Mouse (Mus musculus) lung, embryonic 16.5 days (tissue): ENCODE data around the gene Bri3. TPM values are rescaled to one million over a fixed set of nuclear protein-coding genes. Genes with fewer than 3 reads are reported as not detected.

Source experiments
- ATAC-seq: fragments of 200-750 bp; cut with Nextera tagmentation; 2 replicates; pipeline ENCODE4 v1.8.0; 2017; ENCODE audit warnings: low read depth, mild to moderate bottlenecking, moderate library complexity
- H3K27ac ChIP-seq: fragments of 300-500 bp; sonication (generic); 2 replicates; pipeline ENCODE4 v1.5.1; 2014; ENCODE audit warnings: mild to moderate bottlenecking, control low read depth, low read length
- H3K27me3 ChIP-seq: fragments of 300-500 bp; sonication (generic); 2 replicates; pipeline ENCODE4 v1.6.1; 2014; ENCODE audit warnings: low read depth, low read length, mixed read lengths; ENCODE audit not compliant: control insufficient read depth, insufficient read depth
- H3K36me3 ChIP-seq: fragments of 300-500 bp; sonication (generic); 2 replicates; pipeline ENCODE4 v1.6.1; 2014; ENCODE audit warnings: low read length; ENCODE audit not compliant: control insufficient read depth, insufficient read depth
- H3K4me1 ChIP-seq: fragments of 300-500 bp; sonication (generic); replicated peaks from 2 replicates; pipeline ENCODE4 v1.6.1; 2014; ENCODE audit warnings: low read length, mixed read lengths; ENCODE audit not compliant: control insufficient read depth, insufficient read depth
- H3K4me2 ChIP-seq: fragments of 300-500 bp; sonication (generic); 2 replicates; pipeline ENCODE4 v1.6.1; 2014; ENCODE audit warnings: low read depth, low read length, control low read depth
- H3K4me3 ChIP-seq: fragments of 300-500 bp; sonication (generic); 2 replicates; pipeline ENCODE4 v1.5.1; 2014; ENCODE audit warnings: mild to moderate bottlenecking, low read length, control low read depth
- H3K9ac ChIP-seq: fragments of 300-500 bp; sonication (generic); 2 replicates; pipeline ENCODE4 v1.6.1; 2014; ENCODE audit warnings: low read length, control low read depth
- H3K9me3 ChIP-seq: fragments of 300-500 bp; sonication (generic); 2 replicates; pipeline ENCODE4 v1.6.1; 2016; ENCODE audit warnings: low read length; ENCODE audit not compliant: control insufficient read depth
- WGBS: fragments of 180-500 bp; shearing (Covaris S2); extraction: QIAGEN DNeasy Blood & Tissue Kit; methylation state at CpG from one replicate; pipeline ENCODE4 v1.1.7; 2014; 5-methylcytosine and 5-hydroxymethylcytosine counted together
- polyA plus RNA-seq: library from polyadenylated mRNA; unstranded; fragments of >200 nt; fragmentation: Nextera tagmentation; extraction: Ambion mirVana; gene quantifications from 2 replicates; pipeline ENCODE4 v1.2.1, GENCODE M21; 2015

The Bri3 gene
- polyA plus RNA-seq, 1 experiment from 2014 or later, result 114 TPM

DNA sequence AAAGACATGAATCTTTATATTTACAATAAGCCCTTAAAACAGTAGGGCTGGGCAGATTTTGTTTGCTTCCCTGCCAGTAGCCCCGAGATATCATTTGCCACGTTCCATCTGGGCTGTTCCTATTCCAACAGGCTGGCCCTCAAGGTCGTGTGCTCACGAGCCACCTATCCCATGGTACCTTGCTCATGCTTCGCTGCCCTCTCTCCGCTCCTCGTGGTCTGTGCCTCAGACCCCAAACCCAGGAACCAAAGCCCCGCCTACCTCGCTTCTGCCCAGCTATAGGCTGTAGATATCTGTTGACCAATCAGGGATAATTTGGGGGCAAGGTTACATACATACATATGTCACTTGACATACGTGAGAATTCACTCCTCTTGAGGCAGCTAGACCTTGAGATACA is 3.1 kb downstream of the Bri3 start:
- peak overlapping the region; percentile 84 for H3K27ac ChIP-seq
- peaks cover 13% of the 10 kb centered on the region for H3K4me1 ChIP-seq
- peaks cover 3% of the 10 kb centered on the region; the same call in 1 of the 2 replicates for H3K9me3 ChIP-seq
- no peaks in the 10 kb centered on the region for H3K27me3 ChIP-seq
- ATAC-seq, result 0 out of 2 replicates have a peak, but pooled peaks have one; percentile 18
- H3K4me3 ChIP-seq, result no peak overlapping the region
- no peak overlapping the region for H3K9ac ChIP-seq
- H3K4me2 ChIP-seq, result 0 out of 2 replicates have a peak overlapping the region, but pooled peaks have one; percentile 5
- no peaks in the 10 kb centered on the region for H3K36me3 ChIP-seq
- 52% methylated on average over 10 of the region's 10 CpGs for WGBS

DNA sequence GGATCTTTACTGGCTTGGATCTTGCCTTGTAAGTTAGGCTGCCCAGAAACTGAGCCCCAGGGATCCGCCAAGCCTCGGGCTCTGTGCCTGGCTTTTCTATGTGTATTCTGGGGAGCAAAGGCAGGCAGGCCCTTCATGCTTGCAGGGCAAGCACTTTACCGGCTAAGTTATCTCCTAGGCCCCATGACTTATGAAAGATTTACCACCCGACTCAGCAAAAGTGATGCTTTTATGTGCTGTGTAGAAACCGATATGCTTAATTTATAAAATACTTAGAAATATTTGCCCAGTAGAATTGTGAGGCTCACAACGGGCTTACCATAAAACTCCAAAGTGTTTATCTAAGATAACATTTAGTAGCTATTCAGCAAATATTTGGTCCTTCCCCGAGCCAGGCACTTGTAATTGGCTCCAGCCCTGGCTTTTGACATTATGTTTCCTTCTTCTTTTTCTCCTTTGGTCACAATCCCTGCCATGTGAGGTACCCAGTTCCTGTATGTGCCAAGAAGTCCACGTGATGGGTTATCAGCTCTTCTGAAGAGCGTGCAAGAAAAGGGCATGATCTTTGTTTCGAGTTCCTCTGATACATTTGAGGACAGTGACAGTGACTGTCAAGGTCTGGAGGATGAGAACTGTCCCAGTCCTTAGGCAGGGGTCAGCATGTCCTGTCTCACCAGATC is 3.8 kb downstream of the Bri3 start:
- peaks cover 3% of the 10 kb centered on the region; the same call in 1 of the 2 replicates for H3K9me3 ChIP-seq
- no peak overlapping the region for H3K9ac ChIP-seq
- H3K4me2 ChIP-seq, result no peak overlapping the region
- no peaks in the 10 kb centered on the region for H3K36me3 ChIP-seq
- peak; percentile 75 for ATAC-seq
- H3K4me1 ChIP-seq, result peaks cover 13% of the 10 kb centered on the region
- H3K27ac ChIP-seq, result peak overlapping the region; percentile 84
- H3K4me3 ChIP-seq, result no peak overlapping the region
- no peaks in the 10 kb centered on the region for H3K27me3 ChIP-seq
- WGBS, result 37% methylated on average over 10 of the region's 10 CpGs

DNA sequence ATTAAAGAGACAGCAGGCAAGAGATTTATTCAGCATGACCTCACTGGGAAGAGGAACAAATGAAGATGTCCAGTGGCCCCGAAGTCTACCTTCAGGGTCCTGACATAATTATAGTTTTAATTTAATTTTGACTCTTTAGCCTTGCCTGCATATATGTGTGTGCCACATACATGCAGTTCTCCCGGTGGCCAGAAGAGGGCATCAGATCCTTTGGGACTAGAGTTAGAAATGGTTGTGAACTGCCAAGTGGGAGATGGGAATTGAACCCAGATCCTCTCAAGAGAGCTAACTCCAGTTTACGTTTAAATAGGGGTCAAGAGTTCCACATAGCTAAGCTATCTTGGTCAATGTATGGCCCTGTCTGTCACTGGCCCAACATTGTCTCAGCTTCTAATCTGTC is 5.6 kb downstream of the Bri3 start:
- Histone ChIP-seq H3K4me2 (no peak overlapping the region), H3K9me3 (peaks cover 3% of the 10 kb centered on the region; the same call in 1 of the 2 replicates), H3K27me3 (no peaks in the 10 kb centered on the region), H3K27ac (no peak overlapping the region), H3K4me3 (no peak overlapping the region), H3K9ac (no peak overlapping the region), H3K4me1 (peaks cover 20% of the 10 kb centered on the region), H3K36me3 (no peaks in the 10 kb centered on the region)
- no peak for ATAC-seq
- WGBS, result 76% methylated on average over 3 of the region's 3 CpGs

DNA sequence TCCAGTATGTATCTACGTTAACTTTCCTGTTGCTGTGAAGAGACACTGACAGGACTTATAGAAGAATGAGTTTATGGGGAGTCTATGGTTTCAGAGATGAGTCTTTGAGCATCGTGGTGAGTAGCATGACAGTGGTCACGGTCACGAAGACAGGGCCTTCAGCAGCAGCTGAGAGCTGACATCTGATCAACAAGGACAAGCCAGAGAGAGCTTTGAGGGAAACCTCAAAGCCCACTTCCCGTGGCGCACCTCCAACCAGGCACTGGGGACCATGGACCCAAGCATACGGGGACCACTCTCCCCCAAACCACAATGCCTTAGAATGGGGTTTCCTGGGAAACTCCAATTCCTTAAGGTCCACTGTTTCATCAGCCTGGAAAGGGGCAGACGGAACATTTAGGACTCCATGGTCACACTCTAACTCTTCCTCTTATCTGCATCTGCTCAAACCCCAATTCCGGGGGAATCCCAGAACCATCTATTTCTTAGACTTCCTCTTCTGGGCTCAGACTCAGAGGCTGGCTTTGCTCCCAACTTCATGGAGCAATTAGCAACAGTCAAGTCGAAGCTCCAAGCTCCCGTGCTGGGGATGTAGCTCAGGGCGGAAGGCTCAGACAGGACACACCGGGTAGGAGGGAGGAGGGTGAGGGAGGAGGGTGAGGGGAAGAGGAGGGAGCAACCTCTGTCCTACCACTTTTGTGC is 7.8 kb downstream of the Bri3 start:
- 84% methylated on average over 13 of the region's 13 CpGs for WGBS
- Histone ChIP-seq H3K27me3 (no peaks in the 10 kb centered on the region), H3K4me2 (no peak overlapping the region), H3K4me1 (peaks cover 18% of the 10 kb centered on the region), H3K9ac (no peak overlapping the region), H3K4me3 (no peak overlapping the region), H3K9me3 (peaks cover 3% of the 10 kb centered on the region; the same call in 1 of the 2 replicates), H3K27ac (no peak overlapping the region), H3K36me3 (no peaks in the 10 kb centered on the region)
- no peak for ATAC-seq

- H3K36me3 ChIP-seq, result no peaks in the 10 kb centered on the region
- H3K4me1 ChIP-seq, result peaks cover 23% of the 10 kb centered on the region
- no peak overlapping the region for H3K27ac ChIP-seq
- no peak overlapping the region for H3K4me3 ChIP-seq
- H3K9ac ChIP-seq, result no peak overlapping the region
- H3K4me2 ChIP-seq, result no peak overlapping the region
- H3K27me3 ChIP-seq, result no peaks in the 10 kb centered on the region
- peaks cover 3% of the 10 kb centered on the region; the same call in 1 of the 2 replicates for H3K9me3 ChIP-seq
- WGBS, result 79% methylated on average over 4 of the region's 4 CpGs
- ATAC-seq, result no peak
Measured at GRCm38 (mm10) chr5:144253212-144253611, 9.0 kb downstream of the Bri3 start.

DNA sequence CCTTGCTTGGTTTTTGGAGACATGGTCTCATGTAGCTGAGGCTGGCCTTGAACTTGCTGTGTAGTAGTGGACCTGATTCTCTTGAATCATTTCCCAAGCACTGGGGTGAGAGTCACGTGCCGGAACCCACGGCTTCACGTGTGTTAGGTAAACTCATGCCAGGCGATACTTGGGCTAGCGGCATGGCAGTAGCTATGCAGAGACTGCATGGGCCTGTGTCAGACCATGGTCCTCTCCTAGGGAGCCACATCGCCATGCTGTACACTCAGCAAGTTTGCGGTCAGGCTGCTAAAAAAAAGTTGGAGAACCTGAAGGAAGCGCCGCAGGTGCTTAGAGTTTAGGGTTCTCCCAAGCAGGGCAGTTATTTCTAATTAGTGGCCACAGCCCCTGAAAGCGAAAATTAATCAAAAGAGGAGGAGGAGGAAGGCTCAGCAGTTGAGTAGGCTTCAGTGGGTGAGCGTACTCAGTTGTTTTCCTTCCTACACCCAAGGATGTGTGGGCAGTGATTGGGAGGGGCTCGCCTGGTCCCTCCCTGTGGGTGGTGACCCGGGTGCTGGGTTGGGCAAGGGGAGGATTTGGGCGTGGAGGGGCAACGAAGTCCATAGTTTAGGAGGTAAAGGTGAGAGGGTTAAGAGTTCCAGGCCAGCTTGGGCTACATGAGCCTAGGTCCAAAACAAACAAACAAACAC is 10.0 kb downstream of the Bri3 start:
- H3K27ac ChIP-seq, result peak overlapping the region; percentile 70
- H3K36me3 ChIP-seq, result no peaks in the 10 kb centered on the region
- peak overlapping the region; percentile 98 for H3K4me3 ChIP-seq
- 46% methylated on average over 16 of the region's 16 CpGs for WGBS
- peak overlapping the region; percentile 69 for H3K4me2 ChIP-seq
- peaks cover 3% of the 10 kb centered on the region; the same call in 1 of the 2 replicates for H3K9me3 ChIP-seq
- peaks cover 34% of the 10 kb centered on the region for H3K4me1 ChIP-seq
- peak overlapping the region; percentile 98 for H3K9ac ChIP-seq
- ATAC-seq, result peak; percentile 63
- no peaks in the 10 kb centered on the region for H3K27me3 ChIP-seq

DNA sequence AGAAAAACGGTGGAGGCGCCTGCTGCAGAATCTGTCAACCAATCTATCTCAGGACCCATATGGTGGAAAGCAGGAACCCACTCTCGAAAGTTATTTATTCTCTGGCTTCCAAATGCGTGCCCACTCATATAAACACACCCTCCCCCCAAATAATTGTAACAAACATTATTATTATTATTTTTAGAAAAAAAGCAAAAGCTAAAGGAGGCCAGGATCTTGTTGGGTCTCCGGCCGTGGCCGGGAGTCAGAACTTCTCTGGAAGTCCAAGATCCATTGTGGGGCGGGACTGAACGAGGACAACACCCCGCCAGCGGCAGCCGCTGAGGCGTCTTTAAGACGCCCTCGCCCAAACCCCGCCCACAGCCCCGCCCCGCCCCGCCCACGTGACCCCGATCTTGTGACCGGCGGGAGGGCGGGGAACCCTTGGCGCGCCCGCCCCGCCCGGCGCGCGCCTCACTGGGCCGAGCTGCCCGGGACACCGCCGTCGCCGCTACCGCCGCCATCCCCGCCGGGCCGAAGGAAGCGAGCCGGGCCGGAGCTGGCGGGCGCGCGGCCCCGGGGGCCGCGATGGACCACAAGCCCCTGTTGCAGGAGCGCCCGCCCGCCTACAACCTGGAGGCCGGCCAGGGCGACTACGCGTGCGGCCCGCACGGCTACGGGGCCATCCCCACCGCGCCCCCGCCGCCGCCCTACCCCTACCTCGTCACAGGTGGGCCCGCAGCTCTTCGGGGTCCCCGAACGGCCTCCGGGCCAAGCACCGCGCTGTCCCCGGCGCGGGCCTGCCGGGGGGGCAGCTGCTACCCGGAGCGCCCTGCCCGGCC is 10.8 kb downstream of the Bri3 start:
- H3K4me1 ChIP-seq, result peaks cover 41% of the 10 kb centered on the region
- peak; percentile 85 for ATAC-seq
- peak overlapping the region; percentile 98 for H3K4me3 ChIP-seq
- H3K9ac ChIP-seq, result peak overlapping the region; percentile 98
- peak overlapping the region; percentile 98 for H3K27ac ChIP-seq
- peak overlapping the region; percentile 89 for H3K4me2 ChIP-seq
- H3K36me3 ChIP-seq, result no peaks in the 10 kb centered on the region
- WGBS, result under 1% methylated on average over 48 of the region's 84 CpGs
- H3K9me3 ChIP-seq, result peaks cover 2% of the 10 kb centered on the region; the same call in 1 of the 2 replicates
- H3K27me3 ChIP-seq, result no peaks in the 10 kb centered on the region

DNA sequence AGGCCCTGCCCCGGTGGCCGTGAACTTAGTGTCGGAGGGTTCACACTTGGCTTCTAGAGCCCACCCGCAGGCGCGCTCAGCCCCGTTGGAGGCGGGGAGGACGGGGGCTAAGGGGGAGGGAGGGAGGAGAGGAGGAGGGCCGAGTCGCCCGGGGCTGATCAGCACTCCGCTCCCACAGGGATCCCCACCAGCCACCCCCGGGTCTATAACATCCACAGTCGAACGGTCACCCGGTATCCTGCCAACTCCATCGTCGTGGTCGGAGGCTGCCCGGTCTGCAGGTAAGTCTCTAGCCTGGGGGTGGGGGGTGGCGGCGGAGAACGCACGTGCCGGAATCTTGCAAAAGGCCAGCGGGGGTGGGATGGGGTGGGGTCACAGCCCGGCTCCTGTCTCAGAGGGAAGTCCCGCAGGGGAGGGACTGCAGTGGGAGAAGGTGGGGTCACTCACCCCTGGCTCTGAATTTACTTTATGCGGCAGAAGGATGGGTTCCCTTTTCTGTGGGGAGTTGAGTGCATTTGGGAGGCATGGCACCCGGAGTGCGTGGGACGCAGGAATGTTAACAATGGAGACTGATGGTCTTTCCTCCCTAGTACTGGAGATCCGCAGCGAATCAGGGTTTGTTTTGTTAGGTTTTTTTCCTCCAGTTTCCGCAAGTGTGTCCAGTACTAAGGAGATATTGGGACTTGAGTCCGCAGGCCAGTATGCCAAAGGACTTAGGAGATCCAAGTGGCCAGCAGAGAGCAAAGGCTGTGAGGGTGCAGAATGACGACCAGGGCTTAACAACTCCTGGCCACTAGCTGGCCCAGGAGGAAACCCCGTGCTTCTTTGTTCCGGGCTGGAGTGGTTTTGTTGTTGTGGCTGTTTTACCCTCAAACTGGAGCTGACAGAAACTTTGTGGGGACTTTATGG is 11.6 kb downstream of the Bri3 start:
- peak overlapping the region; percentile 89 for H3K4me2 ChIP-seq
- no peaks in the 10 kb centered on the region for H3K9me3 ChIP-seq
- H3K27me3 ChIP-seq, result no peaks in the 10 kb centered on the region
- ATAC-seq, result peak; percentile 49
- H3K4me1 ChIP-seq, result peaks cover 45% of the 10 kb centered on the region
- H3K27ac ChIP-seq, result peak overlapping the region; percentile 98
- peak overlapping the region; percentile 98 for H3K9ac ChIP-seq
- WGBS, result under 1% methylated on average over 40 of the region's 40 CpGs
- H3K36me3 ChIP-seq, result peaks cover 2% of the 10 kb centered on the region; the same call in 1 of the 2 replicates
- peak overlapping the region; percentile 98 for H3K4me3 ChIP-seq
